Mouse (Mus musculus): ENCODE measurements at regions not wholly inside any gene's neighbourhood (a gene's known extent, or its start where the extent isn't known, plus 50 kb on each side); places are given as distances from the start of the nearest gene placed in this dataset.

- Histone ChIP-seq H3K27me3 (ENCODE audit: control insufficient read depth, insufficient read depth, low read length) (no peaks in the 10 kb centered on the region), H3K9ac (ENCODE audit: low read depth, low read length) (no peak overlapping the region), H3K27ac (ENCODE audit: low read depth, low read length) (no peak overlapping the region), H3K9me3 (ENCODE audit: control insufficient read depth, low read length) (no peaks in the 10 kb centered on the region), H3K4me1 (ENCODE audit: control insufficient read depth, insufficient read depth, low read length) (no peaks in the 10 kb centered on the region), H3K4me3 (ENCODE audit: low read length) (no peak overlapping the region), H3K36me3 (ENCODE audit: control insufficient read depth, insufficient read depth, low read length) (no peaks in the 10 kb centered on the region), H3K4me2 (replicated peaks; ENCODE audit: low read depth, low read length) (no peak overlapping the region)
- 81% methylated on average over 3 of the region's 3 CpGs for WGBS
- no peak for ATAC-seq (ENCODE audit: low FRiP score, low TSS enrichment)
Observed at GRCm38 (mm10) chr2:145056219-145056618, 111.3 kb upstream of the Slc24a3 start.

GRCm38 (mm10) chr2:145056762-145057161, 110.8 kb upstream of the Slc24a3 start:
- no peak overlapping the region for H3K4me2 ChIP-seq (replicated peaks; ENCODE audit: low read depth, low read length)
- no peaks in the 10 kb centered on the region for H3K36me3 ChIP-seq (ENCODE audit: control insufficient read depth, insufficient read depth, low read length)
- no peaks in the 10 kb centered on the region for H3K27me3 ChIP-seq (ENCODE audit: control insufficient read depth, insufficient read depth, low read length)
- H3K4me1 ChIP-seq (ENCODE audit: control insufficient read depth, insufficient read depth, low read length), result no peaks in the 10 kb centered on the region
- ATAC-seq (ENCODE audit: low FRiP score, low TSS enrichment), result no peak
- no peak overlapping the region for H3K4me3 ChIP-seq (ENCODE audit: low read length)
- no peaks in the 10 kb centered on the region for H3K9me3 ChIP-seq (ENCODE audit: control insufficient read depth, low read length)
- H3K9ac ChIP-seq (ENCODE audit: low read depth, low read length), result no peak overlapping the region
- no peak overlapping the region for H3K27ac ChIP-seq (ENCODE audit: low read depth, low read length)
- WGBS, result 79% methylated on average over 5 of the region's 5 CpGs

GRCm38 (mm10) chr2:145069931-145070330, 97.6 kb upstream of the Slc24a3 start:
- Histone ChIP-seq H3K27ac (ENCODE audit: low read depth, low read length) (no peak overlapping the region), H3K27me3 (ENCODE audit: control insufficient read depth, insufficient read depth, low read length) (no peaks in the 10 kb centered on the region), H3K36me3 (ENCODE audit: control insufficient read depth, insufficient read depth, low read length) (no peaks in the 10 kb centered on the region), H3K9me3 (ENCODE audit: control insufficient read depth, low read length) (no peaks in the 10 kb centered on the region), H3K9ac (ENCODE audit: low read depth, low read length) (no peak overlapping the region), H3K4me1 (ENCODE audit: control insufficient read depth, insufficient read depth, low read length) (no peaks in the 10 kb centered on the region), H3K4me2 (replicated peaks; ENCODE audit: low read depth, low read length) (no peak overlapping the region), H3K4me3 (ENCODE audit: low read length) (no peak overlapping the region)
- no peak for ATAC-seq (ENCODE audit: low FRiP score, low TSS enrichment)
- 79% methylated on average over 1 of the region's 1 CpGs for whole genome bisulfite sequencing

DNA sequence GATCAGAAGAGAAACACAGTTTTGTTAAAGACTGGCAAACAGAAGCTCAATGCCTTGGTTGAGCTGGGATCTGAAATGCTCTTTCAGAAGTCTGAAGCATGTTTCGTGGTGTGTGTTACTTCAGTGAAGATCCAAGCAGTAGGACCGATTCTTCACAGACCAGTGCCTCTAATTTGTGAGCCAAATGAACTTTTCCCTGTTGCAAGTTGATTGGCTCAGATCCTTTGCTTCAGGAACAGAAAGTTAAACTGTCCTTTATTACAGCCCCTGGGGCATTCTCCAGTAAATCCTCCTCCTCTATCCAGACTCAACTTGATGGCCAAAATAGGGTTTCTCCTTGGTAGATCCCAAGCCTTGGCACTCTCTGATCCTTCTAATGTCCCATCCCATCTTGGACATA, 85.6 kb upstream of the Slc24a3 start:
- 72% methylated on average over 2 of the region's 2 CpGs for whole genome bisulfite sequencing
- H3K36me3 ChIP-seq (ENCODE audit: control insufficient read depth, insufficient read depth, low read length), result no peaks in the 10 kb centered on the region
- H3K4me3 ChIP-seq (ENCODE audit: low read length), result no peak overlapping the region
- no peak overlapping the region for H3K4me2 ChIP-seq (replicated peaks; ENCODE audit: low read depth, low read length)
- H3K9ac ChIP-seq (ENCODE audit: low read depth, low read length), result no peak overlapping the region
- no peaks in the 10 kb centered on the region for H3K27me3 ChIP-seq (ENCODE audit: control insufficient read depth, insufficient read depth, low read length)
- no peak for ATAC-seq (ENCODE audit: low FRiP score, low TSS enrichment)
- H3K27ac ChIP-seq (ENCODE audit: low read depth, low read length), result no peak overlapping the region
- no peaks in the 10 kb centered on the region for H3K9me3 ChIP-seq (ENCODE audit: control insufficient read depth, low read length)
- H3K4me1 ChIP-seq (ENCODE audit: control insufficient read depth, insufficient read depth, low read length), result no peaks in the 10 kb centered on the region

GRCm38 (mm10) chr2:145084621-145085020, 82.9 kb upstream of the Slc24a3 start:
- H3K9me3 ChIP-seq (ENCODE audit: control insufficient read depth, low read length), result no peaks in the 10 kb centered on the region
- H3K27ac ChIP-seq (ENCODE audit: low read depth, low read length), result no peak overlapping the region
- no peak overlapping the region for H3K4me2 ChIP-seq (replicated peaks; ENCODE audit: low read depth, low read length)
- no peaks in the 10 kb centered on the region for H3K27me3 ChIP-seq (ENCODE audit: control insufficient read depth, insufficient read depth, low read length)
- no peak overlapping the region for H3K9ac ChIP-seq (ENCODE audit: low read depth, low read length)
- WGBS, result 57% methylated on average over 2 of the region's 2 CpGs
- no peak for ATAC-seq (ENCODE audit: low FRiP score, low TSS enrichment)
- H3K4me3 ChIP-seq (ENCODE audit: low read length), result no peak overlapping the region
- H3K4me1 ChIP-seq (ENCODE audit: control insufficient read depth, insufficient read depth, low read length), result no peaks in the 10 kb centered on the region
- H3K36me3 ChIP-seq (ENCODE audit: control insufficient read depth, insufficient read depth, low read length), result no peaks in the 10 kb centered on the region

GRCm38 (mm10) chr2:145086118-145086517, 81.4 kb upstream of the Slc24a3 start:
- Histone ChIP-seq H3K27me3 (ENCODE audit: control insufficient read depth, insufficient read depth, low read length) (no peaks in the 10 kb centered on the region), H3K4me2 (replicated peaks; ENCODE audit: low read depth, low read length) (no peak overlapping the region), H3K36me3 (ENCODE audit: control insufficient read depth, insufficient read depth, low read length) (no peaks in the 10 kb centered on the region), H3K9me3 (ENCODE audit: control insufficient read depth, low read length) (no peaks in the 10 kb centered on the region), H3K4me3 (ENCODE audit: low read length) (no peak overlapping the region), H3K9ac (ENCODE audit: low read depth, low read length) (no peak overlapping the region), H3K4me1 (ENCODE audit: control insufficient read depth, insufficient read depth, low read length) (no peaks in the 10 kb centered on the region), H3K27ac (ENCODE audit: low read depth, low read length) (no peak overlapping the region)
- WGBS, result 71% methylated on average over 5 of the region's 5 CpGs
- ATAC-seq (ENCODE audit: low FRiP score, low TSS enrichment), result no peak

DNA sequence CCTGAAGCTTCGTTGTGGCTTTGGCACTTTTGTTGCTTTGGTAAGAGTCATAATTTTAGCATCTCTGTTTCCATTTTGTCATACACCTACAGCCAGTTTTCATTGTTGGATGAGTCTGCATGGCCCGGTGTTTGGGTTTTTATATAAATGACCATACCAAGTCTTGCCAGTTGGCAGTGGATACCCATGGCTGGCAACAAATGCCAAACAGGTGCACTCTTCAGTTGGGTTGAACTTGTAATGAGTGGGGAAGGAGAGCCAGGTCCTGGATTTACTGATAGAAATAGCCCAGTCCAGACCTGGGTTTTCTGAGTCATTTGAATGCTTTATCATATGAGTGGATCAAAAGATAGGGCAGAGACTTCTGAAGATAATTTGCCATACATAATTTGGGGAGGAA, 64.3 kb upstream of the Slc24a3 start:
- Histone ChIP-seq H3K9ac (ENCODE audit: low read depth, low read length) (no peak overlapping the region), H3K9me3 (ENCODE audit: control insufficient read depth, low read length) (no peaks in the 10 kb centered on the region), H3K27me3 (ENCODE audit: control insufficient read depth, insufficient read depth, low read length) (no peaks in the 10 kb centered on the region), H3K4me3 (ENCODE audit: low read length) (no peak overlapping the region), H3K4me1 (ENCODE audit: control insufficient read depth, insufficient read depth, low read length) (no peaks in the 10 kb centered on the region), H3K4me2 (replicated peaks; ENCODE audit: low read depth, low read length) (no peak overlapping the region), H3K36me3 (ENCODE audit: control insufficient read depth, insufficient read depth, low read length) (no peaks in the 10 kb centered on the region), H3K27ac (ENCODE audit: low read depth, low read length) (no peak overlapping the region)
- 90% methylated on average over 2 of the region's 2 CpGs for WGBS
- no peak for ATAC-seq (ENCODE audit: low FRiP score, low TSS enrichment)

DNA sequence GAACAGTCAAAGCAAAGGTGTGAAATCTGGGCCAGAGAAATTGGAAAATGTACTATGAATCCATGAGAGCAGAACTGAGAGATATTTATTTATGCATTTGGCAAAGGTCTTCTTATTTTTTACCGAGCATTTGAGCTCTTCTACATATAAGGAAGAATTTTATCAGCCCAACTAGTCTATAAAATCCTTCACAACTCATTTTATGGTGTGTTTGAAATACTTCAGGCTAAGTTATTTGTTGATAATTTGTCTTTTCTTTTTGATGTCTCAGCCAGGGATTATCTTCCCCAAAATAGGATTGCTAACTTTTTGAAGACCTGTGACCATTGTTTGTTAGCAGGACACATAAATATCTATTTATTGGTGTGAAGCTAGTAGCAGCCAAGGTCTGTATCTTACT, 55.9 kb upstream of the Slc24a3 start:
- H3K9ac ChIP-seq (ENCODE audit: low read depth, low read length), result no peak overlapping the region
- 54% methylated on average over 1 of the region's 1 CpGs for WGBS
- no peak overlapping the region for H3K27ac ChIP-seq (ENCODE audit: low read depth, low read length)

DNA sequence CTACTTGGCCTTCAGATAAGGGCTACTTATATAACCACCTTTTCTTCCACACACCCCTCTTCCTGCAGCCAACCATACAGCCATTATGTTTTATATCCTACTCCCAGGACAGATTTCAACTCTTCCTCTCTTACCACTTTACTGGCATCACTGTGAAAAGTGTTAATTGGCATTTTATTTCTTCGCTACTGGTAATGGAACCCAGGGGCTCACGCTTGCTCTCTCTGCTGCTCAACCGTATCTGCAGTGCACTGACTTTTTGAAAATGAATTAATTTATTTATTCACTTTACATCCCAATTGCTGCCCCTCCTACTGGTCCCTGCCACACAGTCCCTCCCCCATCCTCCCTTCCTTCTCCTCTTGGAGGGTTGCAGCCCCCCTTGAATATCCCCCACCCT, 52.5 kb upstream of the Slc24a3 start:
- WGBS, result 78% methylated on average over 3 of the region's 3 CpGs
- H3K4me1 ChIP-seq (ENCODE audit: control insufficient read depth, insufficient read depth, low read length), result no peaks in the 10 kb centered on the region
- H3K9me3 ChIP-seq (ENCODE audit: control insufficient read depth, low read length), result no peaks in the 10 kb centered on the region
- no peak for ATAC-seq (ENCODE audit: low FRiP score, low TSS enrichment)
- H3K27me3 ChIP-seq (ENCODE audit: control insufficient read depth, insufficient read depth, low read length), result no peaks in the 10 kb centered on the region
- no peaks in the 10 kb centered on the region for H3K36me3 ChIP-seq (ENCODE audit: control insufficient read depth, insufficient read depth, low read length)
- no peak overlapping the region for H3K4me2 ChIP-seq (replicated peaks; ENCODE audit: low read depth, low read length)
- H3K9ac ChIP-seq (ENCODE audit: low read depth, low read length), result no peak overlapping the region
- H3K27ac ChIP-seq (ENCODE audit: low read depth, low read length), result no peak overlapping the region
- no peak overlapping the region for H3K4me3 ChIP-seq (ENCODE audit: low read length)

More for the DNA sequence above, 55.9 kb upstream of the Slc24a3 start:
- Histone ChIP-seq H3K27me3 (ENCODE audit: control insufficient read depth, insufficient read depth, low read length) (no peaks in the 10 kb centered on the region), H3K4me2 (replicated peaks; ENCODE audit: low read depth, low read length) (no peak overlapping the region), H3K4me1 (ENCODE audit: control insufficient read depth, insufficient read depth, low read length) (no peaks in the 10 kb centered on the region), H3K4me3 (ENCODE audit: low read length) (no peak overlapping the region), H3K9me3 (ENCODE audit: control insufficient read depth, low read length) (no peaks in the 10 kb centered on the region), H3K36me3 (ENCODE audit: control insufficient read depth, insufficient read depth, low read length) (no peaks in the 10 kb centered on the region)
- no peak for ATAC-seq (ENCODE audit: low FRiP score, low TSS enrichment)
